ENCODE assay signal across 9 mouse cellular contexts in genomic region chr7:96170924-96171595, GRCm38 (mm10). TPM values are rescaled to one million over a fixed set of nuclear protein-coding genes. Genes with fewer than 3 reads are reported as not detected.
DNase-seq lines count a peak whose midpoint lies in the region; ATAC-seq and TF ChIP-seq lines count a peak whose summit lies in the region.
"Had no signal": no experiment of that assay in that cellular context is flagged by ENCODE, and none has a peak within 500 bp of the region (broad histone marks: within the 10 kb centered on the region; RNA-seq: fewer than 3 reads in every experiment).

Gene Tenm4, plus strand, starts transcription at chr7:96171246.

- ATAC-seq in frontal cortex, adult (ENCODE audit: low TSS enrichment): no peak
- ATAC-seq in activated CD4-positive, CD25-positive, alpha-beta regulatory T cell, adult 4 months: no peak

- no peaks in the 10 kb centered on the region for H3K4me1 ChIP-seq in embryonic fibroblast, embryonic 13.5 days (ENCODE audit: control insufficient read depth, insufficient read depth, low read length)

- no peak within 1 kb of the TSS for H3K4me3 ChIP-seq in embryonic fibroblast, embryonic 13.5 days (ENCODE audit: insufficient read depth, low read length)
- H3K4me3 ChIP-seq: erythroblast, embryonic 14.5 days had no signal

- no peak for TF ChIP-seq CTCF in embryonic fibroblast, embryonic 13.5 days (IDR thresholded peaks at IDR 0.05; ENCODE audit: borderline replicate concordance, insufficient read depth, low read length)

- H3K27ac ChIP-seq in embryonic fibroblast, embryonic 13.5 days (ENCODE audit: insufficient read depth, low read length): no peak within 1 kb of the TSS; the same call in 1 of the 2 replicates

- intact Hi-C loops in left cerebral cortex, postnatal 36 days (cut with DNase I): no loop called here

- no peak for TF ChIP-seq POLR2A in embryonic fibroblast, embryonic 13.5 days (IDR thresholded peaks at IDR 0.05; ENCODE audit: low read depth, low read length)

- no peak for DNase-seq in frontal cortex, adult 2 months (ENCODE audit: extremely low spot score in 1 of 2, low spot score in 1 of 2)
- DNase-seq in 3134 (ENCODE audit: extremely low read depth, insufficient read length, low spot score): peak; percentile 27
- no peak for DNase-seq in left cerebral cortex, postnatal 36 days (ENCODE audit: low spot score in 2 of 2)
- DNase-seq in cerebellum, adult 9-10 months: no peak
- no peak for DNase-seq in urinary bladder, adult 2 months (ENCODE audit: low spot score)

RNA-seq across cellular contexts. Expression of gene Tenm4, which starts in this region (rescaled TPM):
- 29.8 and 31.4 TPM in 2 replicates for polyA plus RNA-seq in frontal cortex, adult 2 months (2012; rRNA removed)
- 4.8 and 17.3 TPM in 2 replicates for polyA plus RNA-seq in embryonic fibroblast, embryonic 13.5 days (2011; ENCODE audit: insufficient read length, low read depth, missing spikeins)
- total RNA-seq in left cerebral cortex, postnatal 36 days (2021): 100 to 1,000 TPM; 127 to 178 TPM
- polyA plus RNA-seq in activated CD4-positive, CD25-positive, alpha-beta regulatory T cell, adult 4 months (2017; shearing (Covaris generic)): under 1 TPM in 1 of 2 experiments, not detected in 1; 0.45 TPM
- polyA plus RNA-seq in urinary bladder, adult 2 months (2012; rRNA removed): 0.65 and 1.0 TPM in 2 replicates
- polyA plus RNA-seq: erythroblast, embryonic 14.5 days had no signal
